Mouse (Mus musculus): ENCODE measurements around the gene Gm49318. TPM values are rescaled to one million over a fixed set of nuclear protein-coding genes. Genes with fewer than 3 reads are reported as not detected.

Gm49318 gene
- polyA plus RNA-seq, 1 experiment from 2014 or later: not detected

- peaks cover 35% of the 10 kb centered on the region for H3K27me3 ChIP-seq (ENCODE audit: control insufficient read depth, insufficient read depth, low read length)
- no peak overlapping the region for H3K4me3 ChIP-seq (ENCODE audit: low read depth, low read length)
- H3K9ac ChIP-seq (replicated peaks; ENCODE audit: low read depth, low read length): no peak overlapping the region
- no peaks in the 10 kb centered on the region; the same call in 1 of the 2 replicates for H3K36me3 ChIP-seq (ENCODE audit: control insufficient read depth, insufficient read depth, low read length)
- H3K9me3 ChIP-seq (ENCODE audit: control insufficient read depth, low read depth, low read length): no peaks in the 10 kb centered on the region
- WGBS: 24% methylated on average over 6 of the region's 7 CpGs
- ATAC-seq (ENCODE audit: insufficient number of reproducible peaks, insufficient read depth, low FRiP score, low read depth): no peak
- peaks cover 16% of the 10 kb centered on the region; the same call in 1 of the 2 replicates for H3K4me1 ChIP-seq (ENCODE audit: control insufficient read depth, insufficient read depth, low read length)
- H3K4me2 ChIP-seq (replicated peaks; ENCODE audit: low read depth, low read length): no peak overlapping the region
- H3K27ac ChIP-seq (ENCODE audit: low read length): no peak overlapping the region
These were observed 17.4 kb downstream of the Gm49318 start for GRCm38 (mm10) chr9:22053657-22054056.

- peaks cover 16% of the 10 kb centered on the region; the same call in 1 of the 2 replicates for H3K4me1 ChIP-seq (ENCODE audit: control insufficient read depth, insufficient read depth, low read length)
- no peak within 1 kb of the TSS for H3K9ac ChIP-seq (replicated peaks; ENCODE audit: low read depth, low read length)
- no peaks in the 10 kb centered on the region for H3K9me3 ChIP-seq (ENCODE audit: control insufficient read depth, low read depth, low read length)
- H3K36me3 ChIP-seq (ENCODE audit: control insufficient read depth, insufficient read depth, low read length): no peaks in the 10 kb centered on the region
- H3K4me2 ChIP-seq (replicated peaks; ENCODE audit: low read depth, low read length): peak within 1 kb of the TSS; percentile 61
- H3K4me3 ChIP-seq (ENCODE audit: low read depth, low read length): peak within 1 kb of the TSS; percentile 30
- no peak for ATAC-seq (ENCODE audit: insufficient number of reproducible peaks, insufficient read depth, low FRiP score, low read depth)
- 3% methylated on average over 18 of the region's 28 CpGs for WGBS
- H3K27me3 ChIP-seq (ENCODE audit: control insufficient read depth, insufficient read depth, low read length): peaks cover 35% of the 10 kb centered on the region
- no peak within 1 kb of the TSS for H3K27ac ChIP-seq (ENCODE audit: low read length)
These were observed 19.2 kb downstream of the Gm49318 start, which contains the start of gene Elavl3 for GRCm38 (mm10) chr9:22051958-22052254. TSS of gene Elavl3 (minus strand) at chr9:22052023.

DNA sequence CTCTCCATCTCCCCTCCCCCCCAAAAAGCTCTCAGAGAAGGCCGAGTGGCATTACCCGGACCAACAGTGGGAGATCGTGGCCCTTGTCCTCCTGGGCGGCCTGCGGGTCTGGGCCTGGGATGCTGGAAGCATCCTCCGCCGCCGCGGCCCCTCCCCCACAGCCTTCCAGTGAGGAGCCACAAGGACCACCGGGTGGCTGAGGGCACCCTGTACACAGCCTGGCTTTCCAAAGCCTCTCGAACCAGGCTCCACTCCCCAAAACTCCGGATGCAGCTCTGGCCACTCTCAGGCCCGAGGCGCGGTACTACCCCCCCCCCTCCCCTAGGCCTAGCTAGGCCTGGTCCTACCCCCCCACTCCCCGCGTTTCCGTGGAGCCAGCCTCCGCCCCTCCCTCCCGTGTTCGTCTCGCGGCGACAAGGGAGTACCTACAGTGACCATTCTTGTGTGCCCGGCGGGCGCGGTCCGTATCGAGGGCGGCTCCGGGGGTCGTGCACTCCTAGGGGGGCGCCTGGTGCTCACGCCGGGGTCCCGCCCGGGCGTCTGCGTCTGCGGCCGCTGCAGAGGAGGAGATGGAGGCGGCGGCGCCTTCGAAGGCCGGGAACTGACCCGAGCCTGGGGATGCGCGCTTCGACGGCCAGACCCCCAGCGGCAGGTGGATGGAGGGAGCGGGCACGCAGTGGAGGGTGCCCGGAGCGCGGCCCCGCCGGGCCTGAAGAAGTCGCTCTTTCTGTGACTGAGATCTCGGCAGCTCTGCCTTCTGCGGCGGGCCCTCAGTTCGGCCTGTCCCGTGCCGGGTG is 19.7 kb downstream of the Gm49318 start:
- Histone ChIP-seq H3K4me1 (ENCODE audit: control insufficient read depth, insufficient read depth, low read length) (peaks cover 16% of the 10 kb centered on the region; the same call in 1 of the 2 replicates), H3K9ac (replicated peaks; ENCODE audit: low read depth, low read length) (no peak overlapping the region), H3K27ac (ENCODE audit: low read length) (no peak overlapping the region), H3K4me2 (replicated peaks; ENCODE audit: low read depth, low read length) (peak overlapping the region; percentile 61), H3K4me3 (ENCODE audit: low read depth, low read length) (peak overlapping the region; percentile 30), H3K36me3 (ENCODE audit: control insufficient read depth, insufficient read depth, low read length) (no peaks in the 10 kb centered on the region), H3K27me3 (ENCODE audit: control insufficient read depth, insufficient read depth, low read length) (peaks cover 35% of the 10 kb centered on the region), H3K9me3 (ENCODE audit: control insufficient read depth, low read depth, low read length) (no peaks in the 10 kb centered on the region)
- 2% methylated on average over 55 of the region's 67 CpGs for WGBS
- ATAC-seq (ENCODE audit: insufficient number of reproducible peaks, insufficient read depth, low FRiP score, low read depth): 0 out of 2 replicates have a peak, but pooled peaks have one; percentile 4

DNA sequence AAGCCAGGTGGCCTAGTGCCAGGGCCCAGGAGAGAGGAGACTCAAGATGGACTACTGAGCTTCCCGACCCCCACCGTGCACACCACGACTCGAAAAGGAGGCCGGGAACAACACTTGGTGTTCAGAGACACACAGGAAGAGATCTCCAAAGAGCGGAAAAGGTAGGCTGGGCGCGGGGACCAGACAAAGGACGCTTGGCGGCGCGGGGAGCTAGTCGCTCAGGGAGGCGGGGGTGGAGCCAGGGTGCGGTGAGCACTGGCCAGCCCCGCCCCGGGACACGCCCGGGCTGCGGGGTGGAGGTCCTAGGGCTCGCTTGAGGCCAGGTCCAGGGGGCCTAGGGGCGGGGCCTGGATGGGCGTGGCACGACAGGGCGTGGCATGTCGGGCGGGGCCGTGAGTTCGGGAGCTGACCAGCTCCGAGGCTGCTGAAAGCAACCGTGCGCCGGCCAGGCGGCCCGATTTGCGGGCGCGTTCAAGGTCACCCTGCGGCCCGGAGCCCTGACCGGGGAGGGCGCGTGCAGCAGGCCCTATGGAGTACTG is 20.6 kb downstream of the Gm49318 start:
- peak; percentile 53 for ATAC-seq (ENCODE audit: insufficient number of reproducible peaks, insufficient read depth, low FRiP score, low read depth)
- H3K9me3 ChIP-seq (ENCODE audit: control insufficient read depth, low read depth, low read length): no peaks in the 10 kb centered on the region
- peak overlapping the region; percentile 30 for H3K4me3 ChIP-seq (ENCODE audit: low read depth, low read length)
- no peaks in the 10 kb centered on the region for H3K36me3 ChIP-seq (ENCODE audit: control insufficient read depth, insufficient read depth, low read length)
- H3K27me3 ChIP-seq (ENCODE audit: control insufficient read depth, insufficient read depth, low read length): peaks cover 35% of the 10 kb centered on the region
- WGBS: 1% methylated on average over 38 of the region's 43 CpGs
- no peak overlapping the region for H3K9ac ChIP-seq (replicated peaks; ENCODE audit: low read depth, low read length)
- H3K4me2 ChIP-seq (replicated peaks; ENCODE audit: low read depth, low read length): peak overlapping the region; percentile 61
- no peak overlapping the region for H3K27ac ChIP-seq (ENCODE audit: low read length)
- H3K4me1 ChIP-seq (ENCODE audit: control insufficient read depth, insufficient read depth, low read length): peaks cover 16% of the 10 kb centered on the region; the same call in 1 of the 2 replicates

- Histone ChIP-seq H3K36me3 (ENCODE audit: control insufficient read depth, insufficient read depth, low read length) (no peaks in the 10 kb centered on the region), H3K27me3 (ENCODE audit: control insufficient read depth, insufficient read depth, low read length) (peaks cover 35% of the 10 kb centered on the region), H3K4me1 (ENCODE audit: control insufficient read depth, insufficient read depth, low read length) (peaks cover 16% of the 10 kb centered on the region; the same call in 1 of the 2 replicates), H3K4me2 (replicated peaks; ENCODE audit: low read depth, low read length) (no peak overlapping the region), H3K9ac (replicated peaks; ENCODE audit: low read depth, low read length) (no peak overlapping the region), H3K27ac (ENCODE audit: low read length) (no peak overlapping the region), H3K9me3 (ENCODE audit: control insufficient read depth, low read depth, low read length) (no peaks in the 10 kb centered on the region), H3K4me3 (ENCODE audit: low read depth, low read length) (peak overlapping the region; percentile 30; the same call in 1 of the 2 replicates)
- 45% methylated on average over 4 of the region's 4 CpGs for WGBS
- ATAC-seq (ENCODE audit: insufficient number of reproducible peaks, insufficient read depth, low FRiP score, low read depth): no peak
These were observed 21.3 kb downstream of the Gm49318 start for GRCm38 (mm10) chr9:22049721-22050270.

DNA sequence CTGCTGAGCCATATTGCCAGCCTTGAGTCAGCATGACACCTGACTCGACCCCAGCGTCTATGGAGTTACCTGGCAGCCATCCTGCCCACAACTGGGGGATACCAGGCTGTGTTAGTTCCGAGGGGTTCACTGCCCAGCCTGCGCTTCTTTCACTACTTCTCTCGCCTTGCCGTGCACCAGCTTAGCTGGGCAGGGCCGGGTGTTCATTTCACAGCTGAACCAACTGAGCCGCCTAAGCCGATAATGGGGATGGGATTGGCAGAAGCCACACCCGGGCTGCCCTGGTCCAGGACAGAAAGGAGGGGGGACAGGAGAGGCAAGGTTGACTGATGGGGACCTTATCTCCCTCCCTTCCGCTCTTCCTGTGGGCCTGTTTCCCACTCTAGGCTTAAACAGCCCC is 21.7 kb downstream of the Gm49318 start:
- Histone ChIP-seq H3K27me3 (ENCODE audit: control insufficient read depth, insufficient read depth, low read length) (peaks cover 35% of the 10 kb centered on the region), H3K9ac (replicated peaks; ENCODE audit: low read depth, low read length) (no peak overlapping the region), H3K4me2 (replicated peaks; ENCODE audit: low read depth, low read length) (no peak overlapping the region), H3K9me3 (ENCODE audit: control insufficient read depth, low read depth, low read length) (no peaks in the 10 kb centered on the region), H3K4me1 (ENCODE audit: control insufficient read depth, insufficient read depth, low read length) (peaks cover 16% of the 10 kb centered on the region; the same call in 1 of the 2 replicates), H3K4me3 (ENCODE audit: low read depth, low read length) (no peak overlapping the region), H3K27ac (ENCODE audit: low read length) (no peak overlapping the region), H3K36me3 (ENCODE audit: control insufficient read depth, insufficient read depth, low read length) (no peaks in the 10 kb centered on the region)
- no peak for ATAC-seq (ENCODE audit: insufficient number of reproducible peaks, insufficient read depth, low FRiP score, low read depth)
- 59% methylated on average over 11 of the region's 11 CpGs for WGBS

DNA sequence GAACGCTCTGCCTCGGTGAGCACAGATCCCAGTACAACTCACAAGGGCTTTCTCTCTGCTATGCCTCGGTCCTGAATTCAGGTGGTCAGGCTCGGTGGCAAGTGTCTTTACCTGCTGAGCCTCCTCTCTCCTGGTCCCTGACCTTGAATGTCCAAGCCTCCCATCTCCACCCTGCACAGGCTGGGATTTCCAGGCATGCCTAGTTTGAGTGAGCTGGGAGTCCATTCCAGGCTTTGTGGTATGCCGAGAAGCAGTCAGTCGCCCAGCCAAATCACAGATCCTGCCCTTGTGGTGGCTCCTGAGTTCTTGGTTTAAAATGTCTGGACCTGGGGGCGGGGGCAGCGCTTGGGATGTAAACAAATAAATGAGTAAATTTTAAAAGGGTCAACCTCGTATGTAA is 23.7 kb downstream of the Gm49318 start:
- Histone ChIP-seq H3K9me3 (ENCODE audit: control insufficient read depth, low read depth, low read length) (no peaks in the 10 kb centered on the region), H3K9ac (replicated peaks; ENCODE audit: low read depth, low read length) (no peak overlapping the region), H3K4me2 (replicated peaks; ENCODE audit: low read depth, low read length) (no peak overlapping the region), H3K36me3 (ENCODE audit: control insufficient read depth, insufficient read depth, low read length) (no peaks in the 10 kb centered on the region), H3K27me3 (ENCODE audit: control insufficient read depth, insufficient read depth, low read length) (peaks cover 25% of the 10 kb centered on the region), H3K4me1 (ENCODE audit: control insufficient read depth, insufficient read depth, low read length) (peaks cover 16% of the 10 kb centered on the region; the same call in 1 of the 2 replicates), H3K4me3 (ENCODE audit: low read depth, low read length) (no peak overlapping the region), H3K27ac (ENCODE audit: low read length) (no peak overlapping the region)
- ATAC-seq (ENCODE audit: insufficient number of reproducible peaks, insufficient read depth, low FRiP score, low read depth): no peak
- WGBS: 49% methylated on average over 9 of the region's 9 CpGs

GRCm38 (mm10) chr9:22041832-22042231 is 29.2 kb downstream of the Gm49318 start:
- no peaks in the 10 kb centered on the region for H3K36me3 ChIP-seq (ENCODE audit: control insufficient read depth, insufficient read depth, low read length)
- H3K27me3 ChIP-seq (ENCODE audit: control insufficient read depth, insufficient read depth, low read length): no peaks in the 10 kb centered on the region
- H3K4me3 ChIP-seq (ENCODE audit: low read depth, low read length): no peak overlapping the region
- no peak overlapping the region for H3K27ac ChIP-seq (ENCODE audit: low read length)
- 50% methylated on average over 2 of the region's 2 CpGs for WGBS
- no peak overlapping the region for H3K9ac ChIP-seq (replicated peaks; ENCODE audit: low read depth, low read length)
- no peak for ATAC-seq (ENCODE audit: insufficient number of reproducible peaks, insufficient read depth, low FRiP score, low read depth)
- H3K4me2 ChIP-seq (replicated peaks; ENCODE audit: low read depth, low read length): no peak overlapping the region
- no peaks in the 10 kb centered on the region for H3K9me3 ChIP-seq (ENCODE audit: control insufficient read depth, low read depth, low read length)
- H3K4me1 ChIP-seq (ENCODE audit: control insufficient read depth, insufficient read depth, low read length): no peaks in the 10 kb centered on the region

Measured in stomach, embryonic 14.5 days (tissue).